Mouse (Mus musculus): ENCODE results near the gene Olfr346. TPM values are rescaled to one million over a fixed set of nuclear protein-coding genes. Genes with fewer than 3 reads are reported as not detected.

Olfr346 gene
- polyA plus RNA-seq (2015; fragmentation: Nextera tagmentation; extraction: Ambion mirVana): not detected in 2 replicates

DNA sequence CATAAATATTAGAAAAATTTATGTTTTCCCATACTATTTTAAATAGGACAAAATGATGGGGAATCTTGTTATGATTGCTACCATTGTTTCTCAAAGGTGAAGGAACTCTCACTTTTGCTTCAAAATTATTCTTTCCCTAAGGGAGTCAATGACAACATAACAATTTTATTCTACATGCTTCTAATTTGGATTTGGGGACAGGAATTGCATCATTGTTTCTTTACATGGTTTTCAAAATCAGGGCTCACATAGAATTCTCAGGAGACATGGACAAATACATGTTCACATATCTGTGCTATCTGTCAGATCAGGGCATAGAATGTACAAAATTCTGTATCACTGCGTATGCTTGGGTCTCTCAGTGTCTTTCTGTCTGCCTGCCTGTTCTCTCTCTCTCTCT lies at the start of gene Olfr346:
Gene Olfr346 (plus strand): TSS at position 301 of the 400 bp plus-strand sequence.
- Histone ChIP-seq H3K27ac (no peak within 1 kb of the TSS), H3K4me3 (no peak within 1 kb of the TSS), H3K4me2 (replicated peaks) (no peak within 1 kb of the TSS), H3K9ac (no peak within 1 kb of the TSS), H3K27me3 (no peaks in the 10 kb centered on the region), H3K4me1 (no peaks in the 10 kb centered on the region), H3K9me3 (peaks cover 20% of the 10 kb centered on the region), H3K36me3 (no peaks in the 10 kb centered on the region)
- whole genome bisulfite sequencing: 90% methylated on average over 1 of the region's 1 CpGs
- ATAC-seq (ENCODE audit: low FRiP score, low read depth): no peak

DNA sequence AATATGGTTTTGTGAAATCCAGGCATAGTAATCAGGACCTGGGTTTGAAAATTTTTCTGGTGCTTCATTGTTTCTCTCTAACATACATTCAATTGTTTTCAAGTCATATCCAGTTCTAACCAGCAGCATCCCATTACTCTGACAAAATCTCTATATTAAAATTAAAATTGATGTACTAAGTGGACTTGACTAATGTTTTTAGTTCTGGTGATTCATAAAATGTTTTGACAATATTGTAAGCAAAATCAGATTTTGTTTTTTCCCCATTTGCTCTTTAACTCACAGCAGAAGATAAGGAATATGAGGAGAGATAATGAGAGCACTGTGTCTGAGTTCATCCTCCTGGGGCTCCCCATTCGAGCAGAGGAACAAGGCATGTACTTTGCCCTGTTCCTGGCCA lies 45.8 kb upstream of the Olfr346 start, which contains the start of gene Olfr345:
Gene Olfr345 (plus strand): TSS at position 301 of the 400 bp plus-strand sequence.
- 84% methylated on average over 1 of the region's 1 CpGs for WGBS
- Histone ChIP-seq H3K4me3 (no peak within 1 kb of the TSS), H3K27me3 (no peaks in the 10 kb centered on the region), H3K27ac (no peak within 1 kb of the TSS), H3K9ac (no peak within 1 kb of the TSS), H3K9me3 (peaks cover 14% of the 10 kb centered on the region), H3K4me2 (replicated peaks) (no peak within 1 kb of the TSS), H3K4me1 (no peaks in the 10 kb centered on the region), H3K36me3 (no peaks in the 10 kb centered on the region)
- ATAC-seq (ENCODE audit: low FRiP score, low read depth): no peak

DNA sequence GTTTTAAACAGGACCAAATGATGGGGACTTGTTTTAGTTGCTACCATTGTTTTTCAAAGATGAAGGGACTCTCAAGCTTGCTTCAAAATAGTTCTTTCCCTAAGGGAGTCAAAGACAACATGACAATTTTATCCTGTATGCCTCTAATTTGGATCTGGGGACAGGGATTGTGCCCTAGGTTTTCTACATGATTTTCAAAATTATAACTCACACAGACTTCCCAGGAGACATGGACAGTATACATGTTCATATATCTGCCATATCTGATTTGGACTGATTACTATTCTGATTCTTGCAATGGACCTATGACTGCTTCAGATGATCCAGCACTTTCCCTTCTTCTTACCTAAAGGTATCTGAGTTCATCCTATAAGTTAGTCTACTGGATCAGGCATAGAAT lies 46.0 kb downstream of the Olfr346 start, which contains the start of gene Olfr347:
Gene Olfr347 (plus strand): TSS at position 301 of the 400 bp plus-strand sequence.
- no peak within 1 kb of the TSS for H3K4me2 ChIP-seq (replicated peaks)
- no peak within 1 kb of the TSS for H3K9ac ChIP-seq
- H3K4me3 ChIP-seq: no peak within 1 kb of the TSS
- no peak within 1 kb of the TSS for H3K27ac ChIP-seq
- H3K4me1 ChIP-seq: no peaks in the 10 kb centered on the region
- peaks cover 9% of the 10 kb centered on the region for H3K9me3 ChIP-seq
- no peak for ATAC-seq (ENCODE audit: low FRiP score, low read depth)
- H3K36me3 ChIP-seq: no peaks in the 10 kb centered on the region
- no peaks in the 10 kb centered on the region for H3K27me3 ChIP-seq

DNA sequence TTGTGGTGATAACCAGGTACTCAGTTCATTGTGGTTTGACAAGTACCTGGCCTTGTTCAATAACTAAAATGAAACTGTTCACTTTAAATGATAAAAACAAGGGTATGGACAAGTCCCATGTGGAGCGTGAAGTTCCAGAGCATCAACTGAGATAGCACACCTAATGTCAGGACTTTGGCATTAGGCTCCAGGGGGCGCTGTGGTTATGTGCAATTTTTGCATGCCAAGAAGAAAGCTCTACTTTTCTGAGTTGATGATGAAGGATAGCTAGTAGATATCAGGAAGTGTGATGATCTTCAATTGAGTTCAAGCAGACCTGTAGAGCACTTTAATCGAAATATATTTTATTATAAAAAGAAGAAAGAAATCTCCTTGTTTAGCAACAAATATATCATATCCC lies 50.6 kb downstream of the Olfr346 start:
- 55% methylated on average over 3 of the region's 3 CpGs for WGBS
- no peak for ATAC-seq (ENCODE audit: low FRiP score, low read depth)

More for the DNA sequence above, 50.6 kb downstream of the Olfr346 start:
- Histone ChIP-seq H3K36me3 (no peaks in the 10 kb centered on the region), H3K4me1 (no peaks in the 10 kb centered on the region), H3K9me3 (0 out of 2 replicates have a peak, but pooled peaks cover 3% of the 10 kb centered on the region), H3K27ac (no peak overlapping the region), H3K4me2 (replicated peaks) (no peak overlapping the region), H3K27me3 (no peaks in the 10 kb centered on the region), H3K9ac (no peak overlapping the region), H3K4me3 (no peak overlapping the region)

Other genes starting within 250 kb of the Olfr346 start
- not detected in 2 replicates for gene Olfr340, start 233.2 kb upstream of the Olfr346 start, polyA plus RNA-seq (2015; fragmentation: Nextera tagmentation; extraction: Ambion mirVana)
- gene Olfr341, start 203.3 kb upstream of the Olfr346 start, polyA plus RNA-seq (2015; fragmentation: Nextera tagmentation; extraction: Ambion mirVana): not detected in 2 replicates
- gene Olfr342, start 160.8 kb upstream of the Olfr346 start, polyA plus RNA-seq (2015; fragmentation: Nextera tagmentation; extraction: Ambion mirVana): not detected in 2 replicates
- not detected in 2 replicates for gene Olfr344, start 119.1 kb upstream of the Olfr346 start, polyA plus RNA-seq (2015; fragmentation: Nextera tagmentation; extraction: Ambion mirVana)
- not detected in 2 replicates for gene Olfr345, start 45.7 kb upstream of the Olfr346 start, polyA plus RNA-seq (2015; fragmentation: Nextera tagmentation; extraction: Ambion mirVana)
- gene Olfr347, start 46.1 kb downstream of the Olfr346 start, polyA plus RNA-seq (2015; fragmentation: Nextera tagmentation; extraction: Ambion mirVana): not detected in 2 replicates
- not detected in 2 replicates for gene Olfr348, start 98.5 kb downstream of the Olfr346 start, polyA plus RNA-seq (2015; fragmentation: Nextera tagmentation; extraction: Ambion mirVana)
- gene Olfr50, start 104.8 kb downstream of the Olfr346 start, polyA plus RNA-seq (2015; fragmentation: Nextera tagmentation; extraction: Ambion mirVana): not detected in 2 replicates
- not detected in 2 replicates for gene Olfr3, start 131.2 kb downstream of the Olfr346 start, polyA plus RNA-seq (2015; fragmentation: Nextera tagmentation; extraction: Ambion mirVana)
- not detected in 2 replicates for gene Olfr350, start 160.5 kb downstream of the Olfr346 start, polyA plus RNA-seq (2015; fragmentation: Nextera tagmentation; extraction: Ambion mirVana)
- not detected in 2 replicates for gene Olfr351, start 176.9 kb downstream of the Olfr346 start, polyA plus RNA-seq (2015; fragmentation: Nextera tagmentation; extraction: Ambion mirVana)
- not detected in 2 replicates for gene Olfr352, start 182.7 kb downstream of the Olfr346 start, polyA plus RNA-seq (2015; fragmentation: Nextera tagmentation; extraction: Ambion mirVana)
- not detected in 2 replicates for gene Olfr353, start 207.1 kb downstream of the Olfr346 start, polyA plus RNA-seq (2015; fragmentation: Nextera tagmentation; extraction: Ambion mirVana)
- not detected in 2 replicates for gene Olfr354, start 219.9 kb downstream of the Olfr346 start, polyA plus RNA-seq (2015; fragmentation: Nextera tagmentation; extraction: Ambion mirVana)
- not detected in 2 replicates for gene Olfr355, start 243.1 kb downstream of the Olfr346 start, polyA plus RNA-seq (2015; fragmentation: Nextera tagmentation; extraction: Ambion mirVana)